Mouse (Mus musculus) lung, postnatal 0 days (tissue): Measurements from ENCODE around the gene Hnf1b. TPM values are rescaled to one million over a fixed set of nuclear protein-coding genes. Genes with fewer than 3 reads are reported as not detected.
A peak's percentile ranks its signal among the peaks of the same experiment; 100 is the strongest.

Source experiments
- ATAC-seq: fragments of 200-750 bp; cut with Nextera tagmentation; 2 replicates; pipeline ENCODE4 v1.8.0; 2017; ENCODE audit warnings: moderate library complexity
- DNase-seq: peaks from one replicate; pipeline ENCODE4 v3.0.0-alpha.2; 2016; ENCODE audit warnings: low spot score
- H3K27ac ChIP-seq: fragments of 300-500 bp; sonication (generic); 2 replicates; pipeline ENCODE4 v1.5.1; 2014; ENCODE audit warnings: antibody characterized with exemption, mild to moderate bottlenecking, low read length, mixed read lengths
- H3K27me3 ChIP-seq: fragments of 300-500 bp; sonication (generic); replicated peaks from 2 replicates; pipeline ENCODE4 v1.6.1; 2014; ENCODE audit warnings: low read length, mixed read lengths; ENCODE audit not compliant: insufficient read depth
- H3K36me3 ChIP-seq: fragments of 300-500 bp; sonication (generic); 2 replicates; pipeline ENCODE4 v1.6.1; 2014; ENCODE audit warnings: low read length, mixed read lengths; ENCODE audit not compliant: insufficient read depth
- H3K4me1 ChIP-seq: fragments of 300-500 bp; sonication (generic); 2 replicates; pipeline ENCODE4 v1.6.1; 2014; ENCODE audit warnings: antibody characterized with exemption, low read depth, low read length, mixed read lengths; ENCODE audit not compliant: insufficient read depth
- H3K4me2 ChIP-seq: fragments of 300-500 bp; sonication (generic); replicated peaks from 2 replicates; pipeline ENCODE4 v1.6.1; 2014; ENCODE audit warnings: low read depth, mild to moderate bottlenecking, low read length, moderate library complexity, mixed read lengths
- H3K4me3 ChIP-seq: fragments of 300-500 bp; sonication (generic); 2 replicates; pipeline ENCODE4 v1.5.1; 2014; ENCODE audit warnings: low read depth, low read length
- H3K9ac ChIP-seq: fragments of 300-500 bp; sonication (generic); replicated peaks from 2 replicates; pipeline ENCODE4 v1.6.1; 2014; ENCODE audit warnings: low read depth, mild to moderate bottlenecking
- H3K9me3 ChIP-seq: fragments of 300-500 bp; sonication (generic); 2 replicates; pipeline ENCODE4 v1.6.1; 2016; ENCODE audit warnings: low read length, mixed read lengths
- CTCF ChIP-seq: IDR thresholded peaks from 2 replicates; pipeline ENCODE4 v1.5.1; 2016; ENCODE audit warnings: antibody characterized with exemption, mild to moderate bottlenecking
- EP300 ChIP-seq: IDR thresholded peaks from 2 replicates; pipeline ENCODE4 v1.6.1; 2016; ENCODE audit warnings: antibody characterized with exemption, mild to moderate bottlenecking, control low read depth
- WGBS: fragments of 180-500 bp; shearing (Covaris S2); extraction: QIAGEN DNeasy Blood & Tissue Kit; methylation state at CpG from one replicate; pipeline ENCODE4 v1.1.7; 2014; 5-methylcytosine and 5-hydroxymethylcytosine counted together
- polyA plus RNA-seq: library from polyadenylated mRNA; unstranded; fragments of >200 nt; fragmentation: Nextera tagmentation; extraction: Ambion mirVana; gene quantifications from 2 replicates; pipeline ENCODE4 v1.2.1, GENCODE M21; 2015

Hnf1b gene
- polyA plus RNA-seq, 1 experiment from 2014 or later, result 11.4 TPM

DNA sequence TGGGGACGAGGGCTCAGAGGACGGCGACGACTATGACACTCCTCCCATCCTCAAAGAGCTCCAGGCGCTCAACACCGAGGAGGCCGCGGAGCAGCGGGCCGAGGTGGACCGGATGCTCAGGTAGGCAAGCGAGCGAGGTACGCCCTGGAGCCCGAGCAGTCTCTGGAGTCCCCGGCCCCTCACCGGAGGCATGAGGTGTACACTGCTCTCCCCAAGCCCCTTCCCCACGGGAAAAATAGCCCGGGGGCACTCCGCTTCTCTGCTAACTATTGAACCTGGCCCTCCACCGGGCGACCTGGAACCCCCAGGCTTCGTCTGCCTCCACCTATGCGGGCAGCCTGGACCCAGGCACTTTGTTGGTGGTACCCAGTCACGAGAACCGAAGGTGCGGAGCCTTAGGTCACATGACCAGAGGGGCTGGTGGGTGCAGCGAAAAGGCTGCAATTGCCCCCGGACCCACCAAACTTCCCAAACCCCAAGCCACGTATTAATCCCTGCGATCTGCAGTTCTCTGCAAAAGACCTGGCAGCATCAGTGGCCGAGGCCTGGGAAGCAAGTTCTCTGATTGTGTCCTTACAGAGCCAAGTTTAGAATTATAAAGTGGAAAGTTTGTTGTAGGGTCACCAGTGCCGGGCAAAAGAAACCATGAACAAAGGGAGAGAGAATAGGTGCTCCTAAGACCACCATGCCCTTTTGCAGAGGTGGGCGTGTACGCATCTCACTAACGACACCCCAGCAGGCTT, 1.6 kb downstream of the Hnf1b start:
- H3K4me3 ChIP-seq, result peak overlapping the region; percentile 45
- peak overlapping the region; percentile 62 for H3K4me2 ChIP-seq
- peak overlapping the region; percentile 58 for H3K9ac ChIP-seq
- H3K4me1 ChIP-seq, result no peaks in the 10 kb centered on the region
- ATAC-seq (peak; percentile 19), DNase-seq (peak; percentile 15)
- peak overlapping the region; percentile 92 for H3K27ac ChIP-seq
- H3K9me3 ChIP-seq, result no peaks in the 10 kb centered on the region
- H3K27me3 ChIP-seq, result peaks cover 26% of the 10 kb centered on the region; the same call in 1 of the 2 replicates
- no peaks in the 10 kb centered on the region for H3K36me3 ChIP-seq
- no peak for TF ChIP-seq CTCF
- 1% methylated on average over 36 of the region's 36 CpGs for WGBS

DNA sequence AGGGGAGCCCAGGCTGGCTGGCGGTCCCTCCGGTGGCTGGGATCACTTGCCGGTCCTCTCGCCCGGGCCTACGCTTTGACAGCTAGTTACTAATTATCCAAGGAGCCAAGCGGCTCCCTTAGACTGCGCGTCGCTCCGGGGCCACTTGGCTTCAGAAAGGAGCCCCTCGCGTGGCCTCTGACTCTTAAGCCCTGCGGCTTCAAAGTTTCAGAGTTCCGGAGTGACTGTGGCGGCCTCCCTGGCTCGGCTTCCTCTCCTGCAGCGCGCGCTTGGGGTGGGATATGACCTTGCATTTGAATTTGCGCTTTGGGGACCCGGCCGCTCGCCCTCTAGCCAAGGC, 2.1 kb downstream of the Hnf1b start:
- H3K27me3 ChIP-seq, result peaks cover 26% of the 10 kb centered on the region; the same call in 1 of the 2 replicates
- no peaks in the 10 kb centered on the region for H3K4me1 ChIP-seq
- H3K4me3 ChIP-seq, result peak overlapping the region; percentile 45
- peak overlapping the region; percentile 62 for H3K4me2 ChIP-seq
- 1% methylated on average over 24 of the region's 24 CpGs for WGBS
- H3K36me3 ChIP-seq, result no peaks in the 10 kb centered on the region
- peak overlapping the region; percentile 58 for H3K9ac ChIP-seq
- no peaks in the 10 kb centered on the region for H3K9me3 ChIP-seq
- peak; percentile 12 for DNase-seq
- peak; percentile 16; the same call in 1 of the 2 replicates for ATAC-seq
- no peak for TF ChIP-seq CTCF
- peak overlapping the region; percentile 92 for H3K27ac ChIP-seq

- peak overlapping the region; percentile 62 for H3K4me2 ChIP-seq
- peak; percentile 32 for DNase-seq
- TF ChIP-seq EP300, result no peak
- no peak for TF ChIP-seq CTCF
- H3K27ac ChIP-seq, result peak overlapping the region; percentile 92
- ATAC-seq, result peak; percentile 37; the same call in 1 of the 2 replicates
- 1% methylated on average over 38 of the region's 38 CpGs for WGBS
- no peaks in the 10 kb centered on the region for H3K4me1 ChIP-seq
- H3K9me3 ChIP-seq, result no peaks in the 10 kb centered on the region
- no peaks in the 10 kb centered on the region for H3K36me3 ChIP-seq
- H3K9ac ChIP-seq, result peak overlapping the region; percentile 58
- peaks cover 26% of the 10 kb centered on the region; the same call in 1 of the 2 replicates for H3K27me3 ChIP-seq
- H3K4me3 ChIP-seq, result peak overlapping the region; percentile 45
These were observed 2.8 kb downstream of the Hnf1b start for GRCm38 (mm10) chr11:83852501-83853211.

DNA sequence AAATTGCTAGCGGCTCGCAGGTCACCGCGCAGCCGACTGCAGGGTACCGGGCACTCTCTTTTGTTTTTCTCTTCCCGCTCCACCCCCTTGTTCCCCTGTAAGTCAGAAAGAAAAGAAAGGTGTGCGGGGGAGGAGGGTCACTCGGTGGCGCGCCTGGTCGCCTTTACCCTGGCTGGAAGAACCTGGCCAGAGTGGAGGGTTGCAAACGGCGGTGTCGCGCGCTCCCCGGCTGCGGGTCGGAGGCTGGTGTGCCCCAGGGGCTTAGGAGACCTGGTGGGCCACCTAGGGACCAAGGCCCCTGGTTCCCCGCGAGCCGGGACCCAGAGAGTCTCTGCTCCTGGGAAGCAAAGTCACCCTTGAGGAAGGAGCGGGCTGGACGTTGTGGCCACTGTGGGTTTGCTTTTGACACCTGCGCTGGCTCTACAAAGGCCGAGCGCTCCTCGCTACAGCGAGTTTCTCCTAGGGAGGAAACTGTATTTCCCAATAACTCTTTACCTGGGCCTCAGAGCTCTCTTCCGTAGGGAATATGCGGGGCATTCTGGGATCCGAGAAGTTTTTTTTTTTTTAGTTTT, 3.4 kb downstream of the Hnf1b start:
- no peaks in the 10 kb centered on the region for H3K4me1 ChIP-seq
- under 1% methylated on average over 33 of the region's 33 CpGs for WGBS
- H3K36me3 ChIP-seq, result no peaks in the 10 kb centered on the region
- no peak for TF ChIP-seq EP300
- peak overlapping the region; percentile 45 for H3K4me3 ChIP-seq
- H3K4me2 ChIP-seq, result peak overlapping the region; percentile 62
- peaks cover 26% of the 10 kb centered on the region; the same call in 1 of the 2 replicates for H3K27me3 ChIP-seq
- peak; percentile 28 for ATAC-seq
- DNase-seq, result peak; percentile 61
- H3K9ac ChIP-seq, result peak overlapping the region; percentile 58
- no peaks in the 10 kb centered on the region for H3K9me3 ChIP-seq
- H3K27ac ChIP-seq, result peak overlapping the region; percentile 92

DNA sequence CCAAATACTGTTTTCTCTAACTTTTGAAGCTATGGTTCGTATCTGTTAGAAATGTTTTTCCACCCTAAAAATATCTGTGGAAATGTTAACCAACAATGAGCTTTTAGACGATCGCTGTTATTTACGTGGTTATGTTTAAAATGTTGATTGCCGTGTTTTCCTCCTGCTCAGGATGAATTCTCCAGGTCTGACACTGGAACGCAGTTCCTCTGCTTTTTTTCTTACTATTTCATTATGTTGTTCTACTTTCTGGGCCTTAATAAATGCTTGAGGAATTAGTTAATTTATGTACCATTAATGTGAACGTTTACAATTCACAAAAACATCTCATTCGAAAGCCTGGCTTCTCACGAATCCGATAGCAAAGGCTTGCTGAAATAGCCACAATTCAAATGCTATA, 4.2 kb downstream of the Hnf1b start:
- WGBS, result 7% methylated on average over 10 of the region's 10 CpGs
- Histone ChIP-seq H3K4me3 (peak overlapping the region; percentile 45), H3K4me1 (no peaks in the 10 kb centered on the region), H3K4me2 (peak overlapping the region; percentile 62; the same call in 1 of the 2 replicates), H3K9ac (0 out of 2 replicates have a peak overlapping the region, but pooled peaks have one; percentile 58), H3K9me3 (no peaks in the 10 kb centered on the region), H3K27me3 (peaks cover 26% of the 10 kb centered on the region; the same call in 1 of the 2 replicates), H3K36me3 (no peaks in the 10 kb centered on the region), H3K27ac (peak overlapping the region; percentile 92; the same call in 1 of the 2 replicates)
- ATAC-seq, result no peak
- no peak for TF ChIP-seq EP300
- TF ChIP-seq CTCF, result no peak
- peak; percentile 29 for DNase-seq

DNA sequence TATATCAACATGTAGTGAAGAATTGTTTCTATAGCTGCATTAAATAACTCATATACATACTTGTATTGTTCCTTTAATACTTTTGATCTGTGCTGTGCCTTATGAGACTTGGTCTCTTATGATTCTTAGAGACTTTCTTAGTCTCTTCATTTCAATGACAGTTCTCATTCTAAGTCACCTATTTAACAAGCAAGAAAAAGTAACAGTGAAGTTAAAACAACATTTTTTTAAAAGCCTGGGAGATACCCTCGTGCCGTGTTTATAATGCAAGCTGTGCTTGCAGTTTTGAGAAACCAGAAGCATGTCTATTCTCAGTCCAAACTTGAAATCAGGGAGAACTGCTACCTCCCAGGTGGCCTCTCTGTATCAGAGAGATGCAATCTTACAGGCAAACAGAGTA, 4.8 kb downstream of the Hnf1b start:
- ATAC-seq (no peak), DNase-seq (no peak)
- no peaks in the 10 kb centered on the region for H3K36me3 ChIP-seq
- peaks cover 26% of the 10 kb centered on the region; the same call in 1 of the 2 replicates for H3K27me3 ChIP-seq
- no peaks in the 10 kb centered on the region for H3K9me3 ChIP-seq
- no peak overlapping the region for H3K9ac ChIP-seq
- 7% methylated on average over 2 of the region's 2 CpGs for WGBS
- TF ChIP-seq EP300 (no peak), CTCF (no peak)
- H3K4me3 ChIP-seq, result no peak overlapping the region
- no peaks in the 10 kb centered on the region for H3K4me1 ChIP-seq
- H3K27ac ChIP-seq, result no peak overlapping the region
- H3K4me2 ChIP-seq, result peak overlapping the region; percentile 20; the same call in 1 of the 2 replicates
